Mouse (Mus musculus) spleen, postnatal 4 days (tissue): Measurements from ENCODE around the gene Olfr1184.
"Not testable (repeated sequence)": the region's sequence is repeated elsewhere in the genome, so short reads cannot be mapped to it uniquely, and the experiment has no call there.

Source experiments
- DNase-seq, 2 experiments: peaks; one replicate each; pipeline ENCODE4 v3.0.0; 2022; ENCODE audit warnings: low spot score in 2 of 2

Gene Olfr1184

GRCm38 (mm10) chr2:88483298-88483697, at the start of gene Olfr1184:
TSS of gene Olfr1184 (plus strand) at chr2:88483598.
- DNase-seq, result no peak

GRCm38 (mm10) chr2:88449031-88449430, 34.4 kb upstream of the Olfr1184 start, which contains the start of gene Gm13757:
TSS of gene Gm13757 (minus strand) at chr2:88449131.
- DNase-seq, result no peak

GRCm38 (mm10) chr2:88454567-88454966, 28.8 kb upstream of the Olfr1184 start, which contains the start of gene Olfr1183:
TSS of gene Olfr1183 (plus strand) at chr2:88454867.
- not testable (repeated sequence) for DNase-seq

GRCm38 (mm10) chr2:88493020-88493419, 9.6 kb downstream of the Olfr1184 start, which contains the start of gene Olfr1185-ps1:
TSS of gene Olfr1185-ps1 (plus strand) at chr2:88493320.
- DNase-seq, result no peak

GRCm38 (mm10) chr2:88518251-88518650, 34.9 kb downstream of the Olfr1184 start, which contains the start of gene Olfr1186:
TSS of gene Olfr1186 (plus strand) at chr2:88518551.
- no peak for DNase-seq

DNA sequence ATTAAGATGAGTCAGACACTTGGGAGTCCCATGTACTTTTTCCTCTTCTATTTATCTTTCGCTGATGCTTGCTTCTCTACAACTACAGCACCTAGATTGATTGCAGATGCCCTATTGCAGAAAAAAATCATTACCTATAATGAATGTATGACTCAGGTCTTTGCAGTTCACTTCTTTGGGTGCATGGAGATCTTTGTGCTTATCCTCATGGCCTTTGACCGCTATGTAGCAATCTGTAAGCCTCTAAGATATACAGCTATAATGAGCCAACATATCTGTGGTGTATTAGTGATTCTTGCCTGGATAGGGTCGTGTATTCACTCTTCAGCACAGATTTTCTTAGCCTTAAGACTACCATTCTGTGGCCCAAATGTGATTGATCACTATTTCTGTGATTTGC, 42.3 kb downstream of the Olfr1184 start:
- no peak for DNase-seq
